Mouse (Mus musculus): ENCODE measurements around the gene Mrpl47. TPM values are rescaled to one million over a fixed set of nuclear protein-coding genes. Genes with fewer than 3 reads are reported as not detected.
"Not testable (repeated sequence)": the region's sequence is repeated elsewhere in the genome, so short reads cannot be mapped to it uniquely, and the experiment has no call there.

The Mrpl47 gene
- polyA plus RNA-seq, 1 experiment from 2014 or later = 39.8 TPM

DNA sequence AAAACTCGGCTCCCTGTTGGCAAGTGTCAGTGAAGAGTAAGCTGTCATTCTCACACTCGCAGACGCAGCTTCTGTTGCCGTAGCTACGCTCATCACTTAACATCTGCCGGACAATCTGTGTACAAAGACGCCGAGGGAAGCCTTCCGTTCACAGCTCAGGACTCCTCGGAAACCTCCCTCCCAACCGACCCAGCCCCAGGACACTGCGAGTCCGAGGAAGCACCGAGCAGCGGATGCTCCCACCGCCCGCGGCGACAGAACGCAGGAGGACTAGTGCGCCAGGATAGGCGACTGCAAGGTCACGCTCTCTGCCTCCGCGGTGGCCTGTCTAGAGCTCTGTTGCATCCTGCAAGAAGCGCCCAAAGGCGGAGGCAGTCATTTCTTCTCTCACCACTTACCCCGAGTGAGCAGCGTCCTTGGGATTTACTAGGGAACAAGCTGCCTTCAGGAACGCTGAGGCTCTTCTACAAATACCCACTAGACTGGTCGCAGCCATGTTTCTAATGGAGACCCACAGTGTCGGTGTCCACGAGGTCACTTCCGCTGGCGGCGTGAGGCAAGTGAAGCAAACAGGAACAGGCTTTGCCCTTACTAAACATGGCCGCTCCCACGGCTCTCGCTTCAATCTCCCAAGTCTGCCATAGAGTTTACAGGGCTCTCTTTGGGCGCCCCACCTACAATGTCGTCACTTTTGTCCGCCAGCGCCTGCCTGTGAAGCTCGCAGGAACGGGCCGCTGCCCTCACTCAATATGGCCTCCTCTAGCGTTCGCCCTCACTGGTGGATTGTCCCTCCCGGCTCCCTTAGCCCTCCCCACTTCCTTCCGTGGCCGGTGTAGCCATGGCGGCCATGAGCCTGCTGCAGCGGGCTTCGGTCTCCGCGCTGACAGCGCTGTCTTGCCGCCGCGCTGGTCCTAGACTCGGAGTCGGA, 897 bp downstream of the Mrpl47 start, which contains the start of gene Ndufb5:
Gene Ndufb5, plus strand, starts transcription at position 747 of the 928 bp plus-strand sequence.
- no peaks in the 10 kb centered on the region for H3K9me3 ChIP-seq (replicated peaks)
- H3K4me2 ChIP-seq = peak within 1 kb of the TSS; percentile 73
- H3K4me3 ChIP-seq (replicated peaks) = peak within 1 kb of the TSS; percentile 82
- under 1% methylated on average over 62 of the region's 62 CpGs for WGBS
- ATAC-seq (replicated peaks; ENCODE audit: low FRiP score) = peak; percentile 98
- H3K27me3 ChIP-seq = no peaks in the 10 kb centered on the region
- peaks cover 50% of the 10 kb centered on the region for H3K36me3 ChIP-seq
- peak within 1 kb of the TSS; percentile 79 for H3K9ac ChIP-seq
- peak within 1 kb of the TSS; percentile 91 for H3K27ac ChIP-seq
- peaks cover 23% of the 10 kb centered on the region for H3K4me1 ChIP-seq

DNA sequence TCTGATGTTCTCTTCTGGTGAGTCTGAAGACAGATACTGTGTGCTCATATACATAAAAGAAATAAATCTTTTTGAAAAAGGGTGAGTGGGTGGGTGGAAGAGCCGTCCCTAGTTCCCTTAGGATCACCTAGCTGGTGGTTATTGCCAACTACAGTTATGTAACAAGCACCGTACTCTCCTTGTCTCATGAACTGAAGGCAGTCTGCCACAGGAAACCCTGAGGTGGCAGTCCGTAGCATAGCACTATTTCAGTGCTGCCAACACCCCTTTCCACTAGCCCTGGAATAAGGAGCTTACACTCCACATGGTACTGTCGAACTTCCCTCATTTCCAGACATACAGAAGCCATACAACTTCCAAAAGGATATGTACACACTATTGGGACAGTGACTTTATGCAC, 9.5 kb downstream of the Mrpl47 start:
- Histone ChIP-seq H3K4me2 (no peak overlapping the region), H3K4me1 (no peaks in the 10 kb centered on the region), H3K27me3 (no peaks in the 10 kb centered on the region), H3K4me3 (replicated peaks) (no peak overlapping the region), H3K36me3 (peaks cover 95% of the 10 kb centered on the region), H3K9me3 (replicated peaks) (no peaks in the 10 kb centered on the region), H3K27ac (no peak overlapping the region), H3K9ac (no peak overlapping the region)
- 82% methylated on average over 4 of the region's 4 CpGs for WGBS
- no peak for ATAC-seq (replicated peaks; ENCODE audit: low FRiP score)

DNA sequence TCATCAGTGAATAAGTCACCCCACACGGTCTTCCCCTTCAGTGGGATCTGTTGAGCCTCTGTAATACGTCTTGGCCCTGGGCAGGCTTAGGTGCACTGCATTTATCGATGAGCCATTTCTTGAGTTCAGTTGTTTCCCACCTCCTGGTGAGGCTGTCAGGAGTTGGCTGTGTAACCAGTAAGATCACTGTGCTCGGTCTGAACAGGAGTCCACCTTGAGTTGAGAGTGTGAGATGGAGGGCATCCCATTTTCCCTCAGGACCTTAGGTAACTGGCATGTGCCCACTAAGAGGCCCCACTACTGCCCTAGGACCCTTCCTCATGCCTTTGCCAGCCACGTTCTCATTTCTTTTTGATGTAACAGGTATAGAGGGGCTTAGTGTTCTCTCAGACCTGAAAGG, 11.5 kb downstream of the Mrpl47 start:
- Histone ChIP-seq H3K9me3 (replicated peaks) (no peaks in the 10 kb centered on the region), H3K36me3 (peaks cover 95% of the 10 kb centered on the region), H3K4me2 (no peak overlapping the region), H3K9ac (no peak overlapping the region), H3K4me1 (no peaks in the 10 kb centered on the region), H3K27me3 (no peaks in the 10 kb centered on the region), H3K27ac (no peak overlapping the region), H3K4me3 (replicated peaks) (no peak overlapping the region)
- 90% methylated on average over 5 of the region's 5 CpGs for WGBS
- no peak for ATAC-seq (replicated peaks; ENCODE audit: low FRiP score)

DNA sequence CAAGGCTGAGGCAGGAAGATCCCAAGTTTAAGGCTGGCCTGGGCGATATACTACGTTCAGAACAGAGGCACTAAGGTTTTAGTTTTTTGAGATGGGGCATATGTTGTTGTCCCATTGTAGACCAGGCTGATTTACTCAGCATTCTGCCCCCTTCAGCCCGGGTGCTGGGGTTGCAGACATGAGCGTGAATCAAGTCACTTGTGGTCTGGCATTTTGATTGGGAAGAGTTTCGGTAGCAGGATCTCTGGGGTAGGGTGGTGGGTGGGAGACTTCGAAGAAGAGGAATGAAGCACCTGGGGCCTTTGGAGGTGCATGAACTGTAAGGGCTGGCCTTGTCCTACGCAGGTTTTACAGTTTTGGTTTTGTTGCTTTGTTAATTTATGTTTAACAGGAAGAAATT, 13.2 kb downstream of the Mrpl47 start:
- Histone ChIP-seq H3K9me3 (replicated peaks) (no peaks in the 10 kb centered on the region), H3K4me1 (no peaks in the 10 kb centered on the region), H3K27me3 (no peaks in the 10 kb centered on the region), H3K27ac (no peak overlapping the region), H3K9ac (no peak overlapping the region), H3K4me2 (no peak overlapping the region), H3K4me3 (replicated peaks) (no peak overlapping the region), H3K36me3 (peaks cover 94% of the 10 kb centered on the region)
- 89% methylated on average over 7 of the region's 7 CpGs for WGBS
- ATAC-seq (replicated peaks; ENCODE audit: low FRiP score) = no peak

DNA sequence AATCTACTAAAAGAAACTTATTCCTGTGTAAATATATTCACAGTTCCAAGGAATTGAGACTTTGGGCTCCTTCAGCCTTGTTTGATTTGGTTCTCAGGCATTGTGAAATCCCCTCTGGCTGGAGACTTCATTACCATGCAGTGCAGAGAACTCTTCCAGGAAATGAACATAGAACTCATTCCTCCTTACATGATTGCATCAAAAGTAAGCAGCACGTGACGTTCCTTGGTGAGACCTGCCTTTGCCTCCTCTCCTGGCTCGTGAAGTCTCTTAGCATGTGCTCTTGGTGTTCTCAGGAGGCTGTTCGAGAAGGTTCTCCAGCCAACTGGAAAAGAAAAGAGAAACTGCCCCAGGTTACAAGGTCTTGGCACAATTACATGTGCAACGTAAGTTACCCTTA, 19.1 kb downstream of the Mrpl47 start:
- Histone ChIP-seq H3K27me3 (no peaks in the 10 kb centered on the region), H3K27ac (no peak overlapping the region), H3K9me3 (replicated peaks) (no peaks in the 10 kb centered on the region), H3K4me1 (no peaks in the 10 kb centered on the region), H3K4me3 (replicated peaks) (no peak overlapping the region), H3K36me3 (peaks cover 97% of the 10 kb centered on the region), H3K4me2 (no peak overlapping the region), H3K9ac (no peak overlapping the region)
- 86% methylated on average over 5 of the region's 5 CpGs for WGBS
- no peak for ATAC-seq (replicated peaks; ENCODE audit: low FRiP score)

DNA sequence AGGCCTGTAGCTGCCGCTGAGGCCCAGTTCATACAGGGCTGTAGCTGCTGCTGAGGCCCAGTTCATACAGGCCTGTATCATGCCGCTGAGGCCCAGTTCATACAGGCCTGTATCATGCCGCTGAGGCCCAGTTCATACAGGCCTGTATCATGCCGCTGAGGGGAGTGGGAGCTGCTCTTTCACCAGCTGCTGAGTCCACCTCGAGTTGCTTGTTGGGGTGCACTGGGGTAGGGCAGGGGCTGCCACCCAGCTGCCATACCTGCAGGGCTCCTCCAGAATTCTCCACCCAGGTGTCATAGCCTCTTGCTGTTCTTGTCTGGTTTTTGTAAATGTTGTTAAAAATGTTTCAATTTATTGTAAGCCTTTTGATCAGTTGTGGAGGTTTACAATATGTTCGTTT, 20.0 kb downstream of the Mrpl47 start:
- not testable (repeated sequence) for ATAC-seq (replicated peaks; ENCODE audit: low FRiP score); H3K4me1 ChIP-seq; H3K9me3 ChIP-seq (replicated peaks); H3K9ac ChIP-seq; H3K27ac ChIP-seq; H3K4me2 ChIP-seq; H3K4me3 ChIP-seq (replicated peaks); H3K27me3 ChIP-seq
- WGBS = 97% methylated on average over 6 of the region's 6 CpGs
- H3K36me3 ChIP-seq = peaks cover 97% of the 10 kb centered on the region

DNA sequence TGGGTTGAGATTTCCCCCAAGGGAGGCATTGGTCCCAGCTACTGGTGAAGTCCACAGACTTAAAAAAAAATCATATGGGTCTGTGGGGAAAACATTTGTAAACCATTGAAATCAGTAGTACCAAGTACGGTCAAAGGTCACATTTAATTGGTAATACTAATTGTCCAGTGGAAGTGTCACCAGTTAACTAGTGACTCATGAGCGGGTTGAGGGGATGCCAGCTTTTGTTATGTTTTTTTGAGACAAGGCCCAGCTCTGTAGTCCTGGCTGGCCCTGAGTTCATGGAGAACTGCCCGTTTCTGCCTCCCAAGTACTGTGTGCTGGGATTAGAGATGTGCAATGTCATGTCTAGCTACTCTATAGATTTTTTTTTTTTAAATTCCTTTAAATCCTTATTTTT, 23.7 kb downstream of the Mrpl47 start:
- H3K9ac ChIP-seq = no peak overlapping the region
- no peak for ATAC-seq (replicated peaks; ENCODE audit: low FRiP score)
- 94% methylated on average over 3 of the region's 3 CpGs for WGBS
- H3K36me3 ChIP-seq = peaks cover 78% of the 10 kb centered on the region
- H3K27ac ChIP-seq = no peak overlapping the region
- no peak overlapping the region for H3K4me3 ChIP-seq (replicated peaks)
- H3K4me2 ChIP-seq = no peak overlapping the region
- no peaks in the 10 kb centered on the region for H3K9me3 ChIP-seq (replicated peaks)
- peaks cover 9% of the 10 kb centered on the region for H3K4me1 ChIP-seq
- H3K27me3 ChIP-seq = no peaks in the 10 kb centered on the region

DNA sequence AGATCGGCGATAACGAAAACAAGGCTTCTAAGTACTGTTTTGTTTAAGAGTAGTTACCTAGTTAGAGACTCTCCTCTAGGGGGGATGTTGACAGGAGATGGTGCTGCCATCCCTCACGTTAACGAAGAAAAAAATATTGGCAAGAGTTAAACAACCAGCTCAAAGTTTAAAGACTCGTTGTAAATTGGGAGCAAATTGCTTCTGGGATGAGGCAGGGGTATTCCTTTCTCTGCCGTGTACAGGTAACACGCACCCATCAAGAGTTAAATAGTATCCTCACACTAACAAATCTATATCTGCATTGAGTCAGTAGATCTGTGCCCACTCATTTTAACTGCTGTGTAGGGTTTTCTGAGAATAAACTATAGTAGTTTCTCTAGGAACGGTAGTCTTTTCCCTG, 28.0 kb downstream of the Mrpl47 start:
- Histone ChIP-seq H3K27ac (peak overlapping the region; percentile 93), H3K9ac (peak overlapping the region; percentile 95), H3K4me2 (peak overlapping the region; percentile 65), H3K36me3 (peaks cover 36% of the 10 kb centered on the region), H3K27me3 (no peaks in the 10 kb centered on the region), H3K9me3 (replicated peaks) (no peaks in the 10 kb centered on the region), H3K4me3 (replicated peaks) (peak overlapping the region; percentile 92), H3K4me1 (peaks cover 12% of the 10 kb centered on the region)
- ATAC-seq (replicated peaks; ENCODE audit: low FRiP score) = no peak
- WGBS = 8% methylated on average over 9 of the region's 9 CpGs

DNA sequence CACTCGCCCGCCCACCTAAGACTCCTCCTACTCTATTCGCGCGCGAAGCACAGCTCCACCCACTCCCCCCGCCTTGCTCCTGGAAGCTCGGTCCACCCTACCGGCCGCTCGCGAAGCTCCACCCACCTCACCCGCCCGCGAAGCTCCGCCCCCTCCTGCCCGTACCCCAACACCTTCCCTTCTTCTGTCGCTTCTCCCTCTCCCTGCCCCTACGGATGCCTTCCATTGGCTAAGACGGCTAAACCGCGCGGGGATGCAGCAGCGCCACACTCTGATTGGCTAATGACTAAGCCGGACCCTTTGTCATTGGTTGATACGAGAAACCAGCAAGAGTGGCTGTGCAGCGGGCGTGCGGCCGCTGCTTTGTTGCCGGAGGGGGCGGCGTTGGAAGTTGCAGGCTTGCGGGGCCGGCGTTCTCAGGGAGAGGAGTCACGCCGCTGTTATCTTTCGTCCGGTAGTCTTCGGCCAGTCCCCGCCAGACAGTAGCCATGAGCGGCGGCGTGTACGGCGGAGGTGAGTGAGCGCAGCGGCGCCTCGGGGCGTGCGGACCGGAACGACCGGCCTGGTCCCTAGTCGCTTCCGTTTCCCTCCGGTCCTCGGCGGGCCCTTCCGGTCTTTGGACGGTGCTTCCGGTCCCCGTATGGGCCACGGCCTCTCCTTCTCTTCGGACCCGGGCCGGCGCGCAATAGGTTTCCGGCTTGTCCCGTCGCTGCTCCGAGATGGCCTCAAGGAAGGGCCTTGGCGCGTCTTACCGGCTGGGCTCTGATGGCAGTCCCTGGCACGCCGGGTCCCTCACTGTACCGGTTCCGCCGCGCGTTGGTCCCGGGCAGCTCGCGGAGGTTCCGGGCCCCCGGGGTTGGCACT, 28.8 kb downstream of the Mrpl47 start:
- WGBS = under 1% methylated on average over 87 of the region's 90 CpGs
- Histone ChIP-seq H3K9me3 (replicated peaks) (no peaks in the 10 kb centered on the region), H3K4me2 (peak overlapping the region; percentile 65), H3K27ac (peak overlapping the region; percentile 93), H3K9ac (peak overlapping the region; percentile 95), H3K4me1 (peaks cover 12% of the 10 kb centered on the region), H3K4me3 (replicated peaks) (peak overlapping the region; percentile 92), H3K27me3 (no peaks in the 10 kb centered on the region), H3K36me3 (peaks cover 28% of the 10 kb centered on the region)
- peak; percentile 100 for ATAC-seq (replicated peaks; ENCODE audit: low FRiP score)

DNA sequence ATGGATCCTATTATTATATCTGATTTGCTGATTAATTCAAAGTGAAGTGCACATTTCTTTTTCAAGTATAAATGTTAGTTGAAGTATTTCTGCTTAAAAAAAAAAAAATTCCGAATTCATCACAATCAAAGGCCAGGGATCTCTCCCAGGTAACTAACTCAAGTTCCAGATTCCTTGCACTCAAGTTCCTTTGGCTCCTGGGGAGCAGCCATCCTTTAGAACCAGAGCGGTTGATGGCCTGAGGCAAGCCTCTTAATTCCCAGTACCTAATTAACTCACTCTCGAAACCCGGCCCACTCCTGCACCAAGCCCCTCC, 29.4 kb downstream of the Mrpl47 start:
- 6% methylated on average over 4 of the region's 4 CpGs for WGBS
- no peak overlapping the region for H3K9ac ChIP-seq
- no peak for ATAC-seq (replicated peaks; ENCODE audit: low FRiP score)

DNA sequence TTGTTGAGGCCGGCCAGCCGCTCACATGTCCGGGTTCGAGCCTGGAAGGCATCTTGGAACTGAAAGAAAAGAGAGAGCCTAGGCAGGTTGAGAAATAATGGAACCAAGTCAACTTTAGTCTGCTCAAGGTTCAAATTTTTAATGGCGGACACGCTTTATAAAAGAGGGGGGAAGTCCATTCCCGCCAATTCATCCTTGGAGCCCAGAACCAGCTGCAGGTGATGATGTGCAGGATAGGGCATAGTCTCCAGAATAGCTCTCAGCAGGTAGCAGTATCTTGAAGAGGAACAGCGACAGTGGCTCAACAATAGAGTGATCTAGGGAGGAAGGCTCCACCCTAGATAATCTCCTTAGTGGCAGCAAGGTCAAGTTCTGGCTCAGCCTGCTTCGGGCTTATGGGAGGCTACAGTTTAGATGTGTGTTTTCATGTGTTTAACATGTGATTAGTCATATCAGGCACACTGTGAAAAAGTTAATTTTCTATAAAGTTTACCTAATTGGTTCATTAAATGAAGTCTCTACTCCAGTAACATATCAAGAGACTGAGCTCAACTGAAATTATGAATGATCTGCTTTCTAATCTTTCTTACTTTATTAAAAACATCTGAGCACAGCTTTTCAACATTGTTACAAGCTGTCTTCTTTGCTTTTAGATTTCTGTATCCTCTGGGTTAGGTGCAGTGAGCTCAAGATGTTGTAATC, 31.6 kb downstream of the Mrpl47 start, which contains the start of gene Actl6a:
Gene Actl6a, plus strand, starts transcription at position 652 of the 702 bp plus-strand sequence.
- H3K27ac ChIP-seq; H3K9ac ChIP-seq; ATAC-seq (replicated peaks; ENCODE audit: low FRiP score); H3K4me3 ChIP-seq (replicated peaks); H3K36me3 ChIP-seq; H3K9me3 ChIP-seq (replicated peaks); H3K4me2 ChIP-seq; H3K27me3 ChIP-seq: not testable (repeated sequence)
- 85% methylated on average over 9 of the region's 9 CpGs for WGBS
- H3K4me1 ChIP-seq = peaks cover 12% of the 10 kb centered on the region

More for the DNA sequence above, 29.4 kb downstream of the Mrpl47 start:
- Histone ChIP-seq H3K9me3 (replicated peaks) (no peaks in the 10 kb centered on the region), H3K36me3 (peaks cover 22% of the 10 kb centered on the region), H3K27me3 (no peaks in the 10 kb centered on the region), H3K4me3 (replicated peaks) (peak overlapping the region; percentile 92), H3K4me1 (peaks cover 12% of the 10 kb centered on the region), H3K4me2 (peak overlapping the region; percentile 65), H3K27ac (no peak overlapping the region)
